Mouse (Mus musculus): ENCODE measurements around the gene Fam149b.
"Not testable (repeated sequence)": the region's sequence is repeated elsewhere in the genome, so short reads cannot be mapped to it uniquely, and the experiment has no call there.

Gene Fam149b

DNA sequence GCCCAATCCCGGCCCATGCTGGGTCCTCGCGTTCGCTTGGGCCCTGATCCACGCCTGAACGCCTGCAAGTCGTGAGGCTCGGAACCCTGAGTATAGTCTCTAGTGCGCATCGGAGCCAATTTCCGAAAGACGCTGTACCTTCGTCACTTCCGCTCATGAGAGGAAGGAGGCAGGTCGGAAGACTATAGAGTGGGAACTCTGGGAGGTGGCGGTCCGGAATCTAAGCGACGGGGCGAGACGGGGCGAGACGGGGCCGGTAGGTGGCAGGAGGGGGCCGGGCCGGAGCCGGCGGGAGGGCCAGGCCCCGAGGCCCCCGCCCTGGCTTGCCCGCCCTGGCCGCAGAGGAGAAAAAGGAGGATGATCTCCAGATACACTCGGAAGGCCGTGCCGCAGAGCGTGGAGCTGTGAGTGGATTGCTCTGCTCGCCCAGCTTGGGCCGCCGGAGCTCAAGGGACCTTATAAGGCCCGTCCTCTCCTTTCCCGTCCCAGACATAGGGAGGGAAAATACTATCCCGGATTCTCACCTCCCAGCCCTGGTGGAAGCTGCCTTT is at the start of gene Fam149b, which contains the start of gene Ecd:
Gene Fam149b (plus strand): TSS at position 172 of the 551 bp plus-strand sequence.
Gene Ecd (minus strand): TSS at position 131 of the 551 bp plus-strand sequence.
- in situ Hi-C loops (cut with MboI, MseI): loop anchor here (10.0 kb wide), 2 partner anchors 197 to 1223 kb away; partner anchors contain the start of gene Ppp3cb (in 1 of the 2)

DNA sequence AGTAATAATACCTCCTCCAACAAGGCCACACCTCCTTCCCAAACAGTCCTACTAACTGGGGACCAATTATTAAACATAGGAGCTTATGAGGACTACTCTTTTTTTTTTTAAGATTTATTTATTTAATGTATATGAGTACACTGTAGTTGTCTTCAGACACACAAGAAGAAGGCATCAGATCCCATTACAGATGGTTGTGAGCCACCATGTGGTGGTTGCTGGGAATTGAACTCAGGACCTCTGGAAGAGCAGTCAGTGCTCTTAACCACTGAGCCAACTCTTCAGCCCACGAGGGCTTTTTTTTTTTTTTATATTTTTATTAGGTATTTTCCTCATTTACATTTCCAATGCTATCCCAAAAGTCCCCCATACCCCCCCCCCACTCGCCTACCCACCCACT is 42.9 kb upstream of the Fam149b start:
- in situ Hi-C loops (cut with MboI, MseI): not testable (repeated sequence)

DNA sequence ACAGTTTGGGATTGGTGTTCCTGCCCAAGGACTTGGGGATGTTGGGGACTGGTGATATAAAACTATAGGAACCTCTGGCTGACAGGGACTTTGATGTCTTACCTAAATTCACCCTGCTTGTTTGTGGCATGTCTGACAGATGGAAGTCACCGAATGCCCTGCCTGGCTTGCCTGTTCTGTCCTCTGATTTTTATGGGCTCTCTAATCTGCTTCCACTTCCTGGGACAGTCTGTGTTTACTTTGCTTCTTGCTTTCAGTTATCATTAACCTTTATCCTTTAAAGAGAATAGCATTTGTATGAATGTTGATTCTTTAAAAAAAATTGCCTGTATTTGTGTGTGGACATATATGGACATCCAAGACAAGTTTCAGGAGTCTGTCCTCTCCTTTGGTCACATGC is 32.8 kb upstream of the Fam149b start:
- in situ Hi-C loops (cut with MboI, MseI): no loop called here

DNA sequence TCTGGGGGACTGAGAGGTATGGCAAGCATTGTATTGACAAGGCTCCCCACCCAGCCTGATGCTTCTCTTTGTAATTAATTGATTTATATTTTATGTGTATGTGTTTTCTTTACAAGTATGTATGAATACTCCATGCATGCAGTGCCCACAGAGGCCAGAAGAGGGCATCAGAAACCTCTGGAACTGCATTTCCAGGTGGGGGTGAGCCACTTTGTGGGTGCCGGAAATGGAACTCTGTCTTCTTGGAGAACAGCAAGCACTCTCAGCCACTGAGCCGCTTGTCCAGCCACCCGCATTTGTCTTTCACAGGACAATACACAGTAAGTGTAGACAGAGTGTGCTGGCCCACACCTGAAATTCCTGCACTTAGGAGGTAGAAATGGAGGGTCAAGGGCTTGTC is 28.5 kb upstream of the Fam149b start:
- in situ Hi-C loops (cut with MboI, MseI): no loop called here

DNA sequence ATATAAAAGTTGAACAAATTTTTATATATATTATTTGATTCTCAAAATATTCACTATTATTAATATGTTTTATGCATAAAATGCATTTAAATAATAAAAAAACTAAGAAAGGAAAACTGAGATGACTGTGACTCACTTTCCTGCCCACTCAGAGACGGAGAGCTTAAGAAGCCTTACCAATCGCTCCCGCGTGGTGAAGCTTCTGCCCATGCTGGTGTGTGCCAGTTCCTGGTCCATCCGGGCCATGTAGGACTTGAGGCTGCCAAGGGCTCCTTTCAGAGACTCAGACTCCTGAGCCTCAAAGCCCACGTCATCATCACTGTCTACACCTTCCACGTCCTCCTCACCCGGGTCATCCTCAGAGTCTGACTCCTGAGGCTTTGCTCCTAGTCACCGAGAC is 23.8 kb upstream of the Fam149b start:
- in situ Hi-C loops (cut with MboI, MseI): no loop called here

DNA sequence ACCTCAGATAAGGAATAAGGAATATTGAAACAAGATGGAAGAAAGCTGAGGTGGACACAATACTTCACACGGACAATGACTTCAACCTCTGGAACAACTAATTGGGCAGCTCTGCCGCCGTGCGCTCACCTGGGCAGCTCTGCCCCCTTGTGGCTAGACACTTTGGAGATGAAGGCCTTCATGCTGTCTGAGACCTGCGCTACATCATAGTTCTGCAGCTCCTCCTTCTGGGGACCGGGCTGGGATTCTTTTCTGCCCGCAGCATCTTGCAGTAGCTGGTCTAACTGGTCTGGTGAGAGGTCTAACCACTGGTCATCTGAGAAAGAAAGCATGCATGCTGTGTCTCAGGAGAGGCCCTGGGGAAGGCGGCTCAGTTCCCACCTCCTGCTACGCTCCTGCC is 19.5 kb upstream of the Fam149b start:
- in situ Hi-C loops (cut with MboI, MseI): no loop called here

DNA sequence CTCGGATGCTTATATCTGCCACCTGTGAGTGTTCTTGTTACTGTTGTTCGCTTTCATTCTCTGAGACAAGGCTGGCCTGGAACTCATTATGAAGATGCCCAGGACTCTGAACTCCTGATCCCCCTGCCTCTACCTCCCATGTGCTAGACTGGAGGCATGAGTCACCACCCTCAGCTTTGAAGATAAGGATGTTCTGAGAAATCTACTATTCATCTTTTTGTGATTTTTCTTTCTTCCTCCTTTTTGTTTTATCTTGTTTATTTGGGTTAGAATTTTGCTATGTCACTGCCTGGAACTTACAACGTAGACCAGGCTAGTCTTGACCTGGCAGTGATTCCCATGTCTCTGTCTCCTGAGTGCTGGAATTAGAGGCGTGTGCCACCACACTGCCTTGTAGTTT is 16.6 kb upstream of the Fam149b start:
- in situ Hi-C loops (cut with MboI, MseI): no loop called here

DNA sequence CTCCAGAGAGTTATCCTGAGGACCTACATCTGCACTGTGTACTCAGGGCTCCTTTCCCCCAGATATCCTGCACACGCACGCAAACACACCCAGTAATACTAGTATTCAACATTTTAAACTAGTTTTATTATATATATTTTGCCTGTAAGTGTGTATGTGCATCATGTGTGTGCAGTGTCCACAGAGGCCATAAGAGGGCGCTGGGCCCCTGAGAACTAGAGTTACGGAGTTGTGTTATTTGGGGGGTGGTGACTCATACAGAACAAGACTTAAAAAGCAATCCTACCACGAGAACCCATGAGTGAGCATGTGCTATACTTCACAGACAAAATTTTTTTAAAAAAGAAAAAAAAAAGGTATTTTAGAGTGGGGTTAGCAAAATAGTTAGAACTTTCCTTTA is 8.5 kb upstream of the Fam149b start:
- in situ Hi-C loops (cut with MboI, MseI): no loop called here

DNA sequence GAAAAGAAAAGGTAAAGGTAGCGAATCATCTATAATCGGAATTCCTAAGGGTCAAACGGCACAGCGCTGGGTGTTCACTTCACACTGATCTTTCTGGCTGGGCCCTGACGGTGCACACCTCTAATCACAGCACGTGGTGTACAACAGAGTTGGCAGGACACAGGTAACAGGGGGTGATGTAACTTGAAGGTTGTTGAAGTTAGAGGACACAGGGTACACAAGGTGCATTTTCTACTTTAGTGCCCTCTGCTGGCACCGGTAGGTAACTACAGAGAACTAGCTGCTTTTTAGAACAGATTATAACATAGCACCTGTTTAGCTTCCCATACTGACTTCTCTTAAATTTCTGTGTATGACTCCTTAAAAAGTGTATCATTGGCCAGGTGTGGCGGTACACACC is 7.8 kb upstream of the Fam149b start:
- in situ Hi-C loops (cut with MboI, MseI): loop anchor here (10.0 kb wide), 2 partner anchors 205 to 1215 kb away; partner anchors contain the start of gene Ppp3cb (in 1 of the 2)

DNA sequence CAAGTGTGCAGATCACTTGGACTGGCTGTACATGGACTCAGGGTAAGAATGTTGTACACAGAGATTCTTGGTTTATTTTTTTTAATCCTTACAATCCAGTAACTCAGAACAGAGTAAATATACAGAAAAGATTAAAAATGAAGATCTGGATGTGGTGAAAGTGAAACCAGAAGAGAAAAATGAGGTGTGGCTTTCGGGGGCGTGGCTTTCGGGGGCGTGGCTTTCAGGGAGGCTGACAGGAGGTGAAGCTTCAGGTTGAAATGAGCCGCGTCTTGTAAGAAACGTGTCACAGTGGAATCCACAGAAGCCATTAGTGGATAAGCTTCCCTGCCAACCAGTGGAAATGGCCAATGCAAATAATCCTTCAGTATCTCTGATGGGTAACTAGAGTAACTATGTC is 7.1 kb upstream of the Fam149b start:
- in situ Hi-C loops (cut with MboI, MseI): loop anchor here (10.0 kb wide), 2 partner anchors 204 to 1216 kb away; partner anchors contain the start of gene Ppp3cb (in 1 of the 2)

DNA sequence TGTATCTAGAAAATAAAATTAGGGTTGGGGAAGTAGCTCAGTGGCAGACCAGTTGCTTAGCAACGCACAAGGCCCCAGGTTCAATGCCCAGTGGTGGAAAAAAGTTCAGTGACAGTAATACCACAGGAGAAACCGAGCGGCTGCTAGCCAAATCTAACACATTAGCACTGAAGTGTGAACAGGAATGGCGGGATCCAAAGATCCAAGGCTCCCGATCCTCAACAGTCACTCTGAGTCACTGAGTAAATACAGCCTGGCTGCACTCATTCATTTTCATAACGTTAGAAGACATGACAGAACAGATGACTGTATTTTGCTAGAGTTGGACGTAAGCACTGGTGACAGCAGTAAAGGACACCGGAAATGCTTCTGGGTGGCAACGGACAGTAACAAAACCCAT is 2.1 kb upstream of the Fam149b start:
- in situ Hi-C loops (cut with MboI, MseI): loop anchor here (10.0 kb wide), 2 partner anchors 199 to 1221 kb away; partner anchors contain the start of gene Ppp3cb (in 1 of the 2)

DNA sequence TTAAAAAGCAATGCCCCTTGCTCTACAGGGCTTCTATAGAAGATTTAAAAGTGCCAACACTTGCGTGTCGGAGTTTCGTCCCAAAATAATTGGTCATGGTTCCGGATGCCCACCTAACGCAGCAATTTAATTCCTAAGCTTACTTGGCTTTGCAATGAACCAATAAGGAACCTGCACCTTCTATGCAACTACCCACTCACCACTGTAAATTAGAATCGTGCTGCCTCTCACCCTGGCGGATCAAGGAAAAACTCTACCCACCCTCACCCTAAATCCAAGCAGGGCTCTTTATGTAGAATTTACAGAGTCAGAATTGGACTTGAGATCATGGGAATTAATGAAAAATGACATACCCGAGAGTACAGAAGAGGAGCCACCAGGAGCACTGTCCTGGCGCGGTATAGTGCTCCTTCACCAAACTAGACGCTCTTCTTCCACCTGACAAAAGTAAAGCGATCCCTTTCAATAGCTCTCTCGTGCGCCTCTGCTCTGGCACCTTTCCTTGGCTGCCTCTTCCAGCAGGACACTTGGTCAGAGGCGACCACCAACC is 446 bp upstream of the Fam149b start:
- in situ Hi-C loops (cut with MboI, MseI): loop anchor here (10.0 kb wide), 2 partner anchors 197 to 1223 kb away; partner anchors contain the start of gene Ppp3cb (in 1 of the 2)

DNA sequence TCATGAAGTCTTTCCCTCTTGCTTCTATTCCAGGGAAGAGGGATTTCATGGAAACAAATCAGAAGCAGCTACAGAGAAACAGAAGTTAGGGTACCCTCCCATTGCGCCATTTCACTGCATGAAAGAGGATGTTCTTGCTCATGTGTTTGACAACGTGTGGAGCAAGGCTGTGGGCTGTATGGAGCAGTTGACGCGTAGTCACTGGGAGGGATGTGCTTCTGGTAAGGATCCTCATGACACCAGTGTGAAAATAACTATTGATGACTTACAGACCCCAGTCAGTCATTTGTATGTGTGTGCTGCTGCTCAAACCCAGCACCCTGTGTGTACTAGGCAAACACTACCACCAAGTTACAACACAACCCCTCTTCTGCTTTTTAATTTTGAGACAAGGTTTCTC is 15.3 kb downstream of the Fam149b start:
- in situ Hi-C loops (cut with MboI, MseI): no loop called here

DNA sequence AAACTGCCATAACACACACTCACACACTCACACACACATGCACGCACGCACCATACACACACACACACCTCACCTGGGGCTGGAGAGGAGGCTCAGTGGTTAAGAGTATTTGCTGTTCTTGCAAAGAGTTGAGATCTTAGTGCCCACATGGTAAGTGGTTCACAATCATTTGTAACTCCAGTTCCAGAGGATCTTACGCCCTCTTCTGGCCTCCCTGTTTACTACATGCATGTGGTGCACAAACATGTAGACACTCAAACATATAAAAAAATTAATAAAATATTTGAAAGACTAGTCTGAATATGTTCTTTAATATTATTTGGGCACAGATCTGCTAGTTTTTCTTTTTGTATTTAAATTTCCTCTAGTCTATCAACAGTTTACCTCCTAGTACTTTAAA is 20.3 kb downstream of the Fam149b start:
- in situ Hi-C loops (cut with MboI, MseI): no loop called here

DNA sequence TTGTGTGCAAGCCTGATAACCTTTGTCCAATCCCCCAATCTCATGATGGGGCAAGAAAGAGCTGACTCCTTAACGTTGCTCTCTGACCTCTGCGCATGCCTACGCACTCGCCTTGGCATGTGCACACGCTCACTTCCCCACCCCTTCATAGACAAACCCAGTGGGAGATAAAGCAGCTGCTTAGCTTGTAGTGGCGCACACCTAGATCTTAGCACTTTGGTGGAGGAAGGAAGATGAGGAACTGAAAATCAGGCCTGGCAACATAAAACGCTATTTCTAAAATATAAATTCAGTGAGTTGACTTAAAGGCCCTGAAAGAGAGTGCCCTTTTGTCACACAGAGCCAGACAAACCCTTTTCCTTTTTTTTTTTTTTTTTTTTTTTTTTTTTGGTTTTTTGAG is 22.8 kb downstream of the Fam149b start:
- in situ Hi-C loops (cut with MboI, MseI): no loop called here

DNA sequence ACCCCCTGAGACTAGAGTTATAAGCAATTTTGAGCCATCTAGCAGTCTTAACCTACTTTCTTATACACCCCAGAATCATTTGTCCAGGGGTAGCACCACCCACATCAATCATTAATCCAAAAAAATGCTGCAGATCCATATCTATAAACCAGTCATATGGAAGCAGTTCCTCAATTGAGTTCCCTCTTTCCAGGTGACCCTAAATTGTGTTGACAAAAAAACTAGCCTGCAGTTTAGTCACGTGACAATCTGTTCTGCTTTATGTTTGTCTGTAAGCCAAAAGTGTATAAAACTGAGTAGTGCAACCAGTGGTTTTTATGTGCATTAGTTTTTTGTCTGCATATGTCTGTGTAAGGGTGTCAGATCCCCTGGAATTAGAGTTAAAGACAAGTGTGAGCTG is 23.9 kb downstream of the Fam149b start:
- in situ Hi-C loops (cut with MboI, MseI): no loop called here

DNA sequence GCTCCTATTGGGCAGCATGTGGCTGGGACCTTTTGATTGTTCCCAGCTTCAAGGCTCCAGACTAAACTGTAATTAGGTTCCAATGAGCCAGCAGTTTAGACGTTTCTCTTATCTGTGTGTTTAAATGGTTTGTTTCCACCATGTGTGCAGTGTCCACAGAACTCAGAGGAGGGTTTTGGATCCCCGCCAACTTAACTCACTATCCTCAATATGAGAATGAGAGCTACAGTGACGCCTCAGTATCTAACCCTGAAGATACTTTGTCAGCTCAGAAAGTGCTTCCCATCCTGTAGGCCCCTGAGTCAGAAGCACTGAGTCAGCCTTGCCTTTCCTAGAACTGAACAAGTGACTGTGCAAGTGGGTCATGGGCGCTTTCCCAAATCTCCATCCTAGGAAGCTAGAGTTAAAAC is 29.2 kb downstream of the Fam149b start:
- in situ Hi-C loops (cut with MboI, MseI): loop anchor here in 1 of 2 experiments (25.0 kb wide), 1 partner anchor 1460 kb away; the partner anchor contains the start of genes Comtd1 and Vdac2

DNA sequence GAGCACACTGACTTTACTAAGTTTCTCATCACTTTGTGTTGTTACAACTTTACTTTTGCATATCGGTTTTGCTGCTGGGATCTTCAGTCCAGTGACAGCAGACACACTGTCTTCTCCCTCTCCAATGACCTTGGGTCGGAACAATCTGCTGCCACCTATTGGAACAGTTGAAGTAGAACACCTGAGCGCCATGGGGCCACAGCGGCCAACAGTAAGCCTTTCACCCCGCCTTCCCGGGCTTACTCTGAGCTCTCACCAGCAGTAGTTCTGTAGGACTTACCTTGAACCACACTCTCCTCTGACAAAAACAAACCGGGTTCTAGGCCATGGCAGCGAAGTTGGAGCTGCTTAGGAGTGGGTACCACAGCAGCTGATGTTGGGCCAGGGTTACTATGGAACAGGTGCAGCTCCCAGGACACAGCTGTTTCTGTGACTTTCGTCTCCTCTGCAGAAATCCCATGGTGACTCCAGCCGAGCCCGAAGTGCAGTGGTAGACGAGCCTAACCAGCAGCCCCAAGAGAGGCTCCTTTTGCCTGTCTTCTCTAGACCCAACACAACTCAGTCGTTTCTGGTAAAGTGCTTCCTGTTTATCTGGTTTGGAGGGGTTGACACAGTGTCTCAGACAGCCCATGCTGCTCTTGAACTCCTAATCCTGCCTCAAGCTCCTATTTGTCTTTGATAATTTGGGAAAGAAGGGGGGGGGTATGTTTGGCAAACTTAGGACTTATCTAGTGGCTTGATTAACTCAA is 30.5 kb downstream of the Fam149b start:
- in situ Hi-C loops (cut with MboI, MseI): loop anchor here in 1 of 2 experiments (25.0 kb wide), 1 partner anchor 1459 kb away; the partner anchor contains the start of genes Comtd1 and Vdac2

DNA sequence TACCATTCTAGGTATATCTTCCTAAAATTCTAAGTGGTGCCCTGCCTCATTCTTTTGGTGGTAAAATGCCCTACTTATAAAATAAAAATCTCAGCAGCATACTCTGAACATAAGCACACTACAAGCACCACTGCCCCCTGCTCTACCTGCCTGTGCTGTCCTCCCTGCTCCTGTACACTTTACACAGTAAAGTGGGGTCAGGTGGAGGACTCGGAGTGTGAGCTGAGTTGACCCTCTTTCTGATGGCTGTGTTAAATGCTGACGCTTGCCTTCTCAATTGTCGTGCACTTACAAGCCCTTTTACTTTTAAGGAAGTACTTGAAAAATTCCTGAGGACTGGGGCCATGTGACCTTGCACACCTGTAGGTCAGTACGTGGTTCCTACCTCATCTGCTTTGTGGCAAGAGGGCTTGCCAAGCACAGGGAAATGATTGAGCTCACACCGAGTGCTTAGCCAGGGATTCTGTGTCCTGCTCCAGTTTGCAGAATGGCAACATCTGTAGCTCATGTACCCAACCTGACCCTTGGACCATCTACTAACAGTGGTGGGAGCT is 31.2 kb downstream of the Fam149b start:
- in situ Hi-C loops (cut with MboI, MseI): loop anchor here in 1 of 2 experiments (25.0 kb wide), 1 partner anchor 1458 kb away; the partner anchor contains the start of genes Comtd1 and Vdac2

DNA sequence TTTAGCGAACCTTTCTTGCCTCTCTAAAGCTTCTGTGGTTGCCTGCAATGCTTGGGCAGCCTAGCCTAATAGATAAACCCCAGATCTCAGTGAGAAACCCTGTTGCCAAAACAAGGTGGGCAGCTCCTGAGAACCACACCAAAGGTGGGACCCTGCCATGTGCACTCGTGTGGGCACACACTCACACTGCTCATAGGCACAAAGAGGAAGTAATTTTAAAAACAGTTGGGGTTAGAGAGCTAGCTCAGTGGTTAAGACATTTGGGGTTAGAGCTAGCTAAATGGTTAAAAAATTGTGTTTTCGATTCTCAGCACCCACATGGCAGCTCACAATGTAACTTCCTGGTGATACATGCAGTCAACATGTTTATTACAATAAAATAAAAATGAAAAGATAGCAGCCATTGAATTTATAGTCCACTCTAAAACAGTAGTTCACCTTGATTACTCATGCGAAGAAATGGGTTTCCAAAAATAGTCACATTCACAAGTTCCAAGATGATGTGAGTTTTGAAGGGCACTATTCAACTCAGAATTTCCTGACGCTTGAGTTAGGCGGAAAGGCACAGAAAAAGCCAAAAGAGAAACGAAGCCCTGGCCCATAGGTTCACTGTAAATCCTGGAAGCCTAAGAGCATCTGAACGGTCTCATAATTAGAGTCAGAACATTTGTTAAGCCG is 31.9 kb downstream of the Fam149b start:
- in situ Hi-C loops (cut with MboI, MseI): loop anchor here in 1 of 2 experiments (25.0 kb wide), 1 partner anchor 1457 kb away; the partner anchor contains the start of genes Comtd1 and Vdac2

Data from T-helper 17 cell (primary cell).